Mouse (Mus musculus): Measurements from ENCODE around the gene Strn.

Gene Strn

GRCm38 (mm10) chr17:78618164-78618693, 118.8 kb downstream of the Strn start:
- no peak for DNase-seq (ENCODE audit: low spot score)

- DNase-seq (ENCODE audit: low spot score) = no peak
Measured at GRCm38 (mm10) chr17:78615096-78615495, 121.9 kb downstream of the Strn start.

GRCm38 (mm10) chr17:78614481-78614880, 122.5 kb downstream of the Strn start:
- DNase-seq (ENCODE audit: low spot score) = no peak

- DNase-seq (ENCODE audit: low spot score) = no peak
Measured at GRCm38 (mm10) chr17:78611117-78611516, 125.9 kb downstream of the Strn start.

- no peak for DNase-seq (ENCODE audit: low spot score)
Measured at GRCm38 (mm10) chr17:78609191-78609855, 127.7 kb downstream of the Strn start.

- no peak for DNase-seq (ENCODE audit: low spot score)
Measured at GRCm38 (mm10) chr17:78608716-78609115, 128.3 kb downstream of the Strn start.

- DNase-seq (ENCODE audit: low spot score) = no peak
Measured at GRCm38 (mm10) chr17:78608135-78608670, 128.8 kb downstream of the Strn start.

GRCm38 (mm10) chr17:78604431-78604830, 132.6 kb downstream of the Strn start:
- DNase-seq (ENCODE audit: low spot score) = peak; percentile 27

GRCm38 (mm10) chr17:78603872-78604271, 133.1 kb downstream of the Strn start:
- DNase-seq (ENCODE audit: low spot score) = peak; percentile 36

- no peak for DNase-seq (ENCODE audit: low spot score)
Measured at GRCm38 (mm10) chr17:78602316-78602715, 134.7 kb downstream of the Strn start.

- no peak for DNase-seq (ENCODE audit: low spot score)
Measured at GRCm38 (mm10) chr17:78601601-78602000, 135.4 kb downstream of the Strn start.

GRCm38 (mm10) chr17:78601042-78601441, 136.0 kb downstream of the Strn start:
- DNase-seq (ENCODE audit: low spot score) = no peak
